Mouse (Mus musculus) heart, postnatal 14 days (tissue): ENCODE data around the gene Arhgap8. TPM values are rescaled to one million over a fixed set of nuclear protein-coding genes. Genes with fewer than 3 reads are reported as not detected.
A peak's percentile ranks its signal among the peaks of the same experiment; 100 is the strongest.

ENCODE experiments used
- DNase-seq, 2 experiments: peaks; one replicate each; pipeline ENCODE4 v3.0.0; 2021 to 2022
- intact Hi-C: fragments of 180-260 bp; cut with DNase I; formaldehyde crosslinking; loops from one replicate; pipeline ENCODE4 v1.15.1; 2025
- long read RNA-seq, 2 experiments: library from polyadenylated mRNA; stranded (forward); transcript quantifications; one replicate each; pipeline ENCODE4 v2.0.0; 2021
- total RNA-seq, 2 experiments: library from RNA; stranded (reverse); gene quantifications; 2 replicates each; pipeline ENCODE4 v1.2.3; 2021

Gene Arhgap8
- total RNA-seq, result 1 to 10 TPM in 1 of 2 experiments, under 1 TPM in 1; 0.86 to 2.6 TPM
- long read RNA-seq, experiment 1, partial matches to known transcripts, result 0 of 1 reads
- long read RNA-seq, experiment 1, other reads (novel, unspliced or antisense), result 1 of 1 reads
- long read RNA-seq, experiment 2, partial matches to known transcripts, result 0 of 3 reads
- long read RNA-seq, experiment 2, other reads (novel, unspliced or antisense), result 1 of 3 reads

GRCm38 (mm10) chr15:84719791-84720190 lies at the start of gene Arhgap8:
Gene Arhgap8, plus strand, starts transcription at chr15:84720052.
- peak; percentile 37 to 45 for DNase-seq
- intact Hi-C loops, result no loop called here

- no peak for DNase-seq
- intact Hi-C loops, result loop anchor here (1.0 to 10.0 kb wide), 4 partner anchors 30 to 254 kb away; partner anchors contain the start of genes Gm29666 and Nup50
Measured at GRCm38 (mm10) chr15:84670657-84671055, 49.2 kb upstream of the Arhgap8 start.

GRCm38 (mm10) chr15:84671401-84672307 lies 48.2 kb upstream of the Arhgap8 start:
- DNase-seq, result peak; percentile 71 to 72
- intact Hi-C loops, result loop anchor here (1.0 to 10.0 kb wide), 4 partner anchors 29 to 253 kb away; partner anchors contain the start of genes Gm29666 and Nup50

- intact Hi-C loops, result loop anchor here (10.0 kb wide), 3 partner anchors 83 to 253 kb away; partner anchors contain the start of genes Gm29666 and Nup50
- DNase-seq, result no peak
Measured at GRCm38 (mm10) chr15:84672308-84672615, 47.6 kb upstream of the Arhgap8 start.

- DNase-seq, result peak in 1 of 2 experiments; percentile 48
Measured at GRCm38 (mm10) chr15:84672616-84673015, 47.2 kb upstream of the Arhgap8 start.

GRCm38 (mm10) chr15:84674329-84675067 lies 45.4 kb upstream of the Arhgap8 start:
- intact Hi-C loops, result loop anchor here (10.0 kb wide), 3 partner anchors 80 to 250 kb away; partner anchors contain the start of genes Gm29666 and Nup50
- DNase-seq, result no peak

More at GRCm38 (mm10) chr15:84672616-84673015, 47.2 kb upstream of the Arhgap8 start:
- intact Hi-C loops, result loop anchor here (10.0 kb wide), 3 partner anchors 82 to 252 kb away; partner anchors contain the start of genes Gm29666 and Nup50

GRCm38 (mm10) chr15:84675317-84675716 lies 44.5 kb upstream of the Arhgap8 start:
- DNase-seq, result no peak
- intact Hi-C loops, result loop anchor here (10.0 kb wide), 3 partner anchors 79 to 249 kb away; partner anchors contain the start of genes Gm29666 and Nup50

- intact Hi-C loops, result loop anchor here (10.0 kb wide), 3 partner anchors 77 to 247 kb away; partner anchors contain the start of genes Gm29666 and Nup50
- no peak for DNase-seq
Measured at GRCm38 (mm10) chr15:84677943-84678342, 41.9 kb upstream of the Arhgap8 start.

- DNase-seq, result no peak
- intact Hi-C loops, result loop anchor here (10.0 kb wide), 3 partner anchors 76 to 246 kb away; partner anchors contain the start of genes Gm29666 and Nup50
Measured at GRCm38 (mm10) chr15:84679090-84679489, 40.8 kb upstream of the Arhgap8 start.

GRCm38 (mm10) chr15:84679794-84680193 lies 40.1 kb upstream of the Arhgap8 start:
- intact Hi-C loops, result loop anchor here (10.0 kb wide), 3 partner anchors 75 to 245 kb away; partner anchors contain the start of genes Gm29666 and Nup50
- DNase-seq, result no peak

- intact Hi-C loops, result no loop called here
- peak; percentile 93 to 97 for DNase-seq
Measured at GRCm38 (mm10) chr15:84680545-84681454, 39.1 kb upstream of the Arhgap8 start.

- intact Hi-C loops, result no loop called here
- peak; percentile 64 to 65 for DNase-seq
Measured at GRCm38 (mm10) chr15:84681455-84682193, 38.2 kb upstream of the Arhgap8 start.

GRCm38 (mm10) chr15:84682206-84682605 lies 37.6 kb upstream of the Arhgap8 start:
- intact Hi-C loops, result no loop called here

GRCm38 (mm10) chr15:84682821-84683220 lies 37.0 kb upstream of the Arhgap8 start:
- DNase-seq, result no peak
- intact Hi-C loops, result no loop called here

More at GRCm38 (mm10) chr15:84682206-84682605, 37.6 kb upstream of the Arhgap8 start:
- DNase-seq, result no peak

GRCm38 (mm10) chr15:84684520-84684919 lies 35.3 kb upstream of the Arhgap8 start:
- DNase-seq, result no peak
- intact Hi-C loops, result no loop called here

- no peak for DNase-seq
- intact Hi-C loops, result no loop called here
Measured at GRCm38 (mm10) chr15:84685417-84685816, 34.4 kb upstream of the Arhgap8 start.

- intact Hi-C loops, result no loop called here
- peak in 1 of 2 experiments; percentile 28 for DNase-seq
Measured at GRCm38 (mm10) chr15:84687904-84688303, 31.9 kb upstream of the Arhgap8 start.

- intact Hi-C loops, result no loop called here
- no peak for DNase-seq
Measured at GRCm38 (mm10) chr15:84689356-84689755, 30.5 kb upstream of the Arhgap8 start.
